Mouse (Mus musculus) liver (tissue): Measurements from ENCODE around the gene Srrm3.

ENCODE experiments used
- DNase-seq: peaks from one replicate; pipeline ENCODE4 v3.0.0-alpha.2; 2020; ENCODE audit warnings: mixed read lengths

Gene Srrm3

DNA sequence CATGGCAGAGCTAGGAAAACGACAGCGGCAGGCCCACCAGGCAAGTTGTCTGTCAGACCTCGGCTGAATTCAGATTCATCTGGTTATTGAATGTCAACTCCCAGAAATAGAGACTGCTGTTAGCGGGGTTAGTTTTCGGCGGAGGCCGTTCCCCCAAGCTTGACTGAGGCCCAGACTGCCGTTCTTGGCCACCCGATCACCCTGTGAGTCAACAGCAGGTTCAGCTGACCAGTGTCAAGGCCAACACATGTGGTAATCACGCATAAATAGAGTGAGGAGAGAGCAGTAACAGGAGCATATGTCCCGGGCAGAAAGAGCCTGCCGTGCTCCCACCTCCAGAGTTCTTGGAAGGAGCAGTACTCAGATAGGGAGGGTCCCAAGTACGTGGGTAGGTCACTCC, 100.6 kb downstream of the Srrm3 start:
- peak; percentile 24 for DNase-seq

DNA sequence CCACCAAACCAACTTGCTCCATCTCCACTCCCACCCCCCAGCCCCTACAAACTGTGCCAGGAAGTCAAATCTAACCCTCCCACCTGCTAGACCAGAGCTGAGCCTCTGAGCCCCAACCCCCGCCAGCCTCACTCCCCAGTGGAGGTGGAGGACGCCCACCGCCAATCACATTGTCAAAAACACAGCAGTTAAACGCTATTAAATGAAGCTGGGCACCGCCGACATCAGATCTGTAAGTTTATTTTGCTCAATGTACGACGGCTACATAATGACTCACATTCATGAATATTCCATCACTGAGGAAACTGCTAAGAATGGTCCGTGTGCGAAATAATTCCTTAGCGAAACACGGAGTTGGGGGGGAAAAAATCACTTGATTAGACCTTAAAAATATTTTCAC, 101.5 kb downstream of the Srrm3 start:
- DNase-seq, result no peak

DNA sequence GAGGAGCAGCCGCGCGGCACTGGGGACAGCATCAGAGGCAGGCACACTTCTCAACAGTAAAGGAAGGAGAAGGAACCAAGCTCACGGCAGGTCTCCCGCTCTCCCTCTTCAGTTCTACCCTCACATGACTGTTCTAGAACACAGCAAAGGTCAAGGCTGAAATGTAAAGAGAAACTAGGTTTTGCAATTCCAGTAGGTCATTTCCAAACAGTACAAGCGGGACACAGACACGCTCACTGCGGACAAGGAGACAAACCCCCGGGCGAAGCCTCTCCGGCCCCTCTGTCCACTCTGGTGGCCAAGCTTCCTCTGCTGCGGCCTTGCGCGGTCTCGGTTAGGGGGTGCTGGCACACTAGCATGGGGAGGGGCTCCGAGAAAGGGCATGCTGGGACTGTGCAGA, 102.3 kb downstream of the Srrm3 start:
- no peak for DNase-seq

DNA sequence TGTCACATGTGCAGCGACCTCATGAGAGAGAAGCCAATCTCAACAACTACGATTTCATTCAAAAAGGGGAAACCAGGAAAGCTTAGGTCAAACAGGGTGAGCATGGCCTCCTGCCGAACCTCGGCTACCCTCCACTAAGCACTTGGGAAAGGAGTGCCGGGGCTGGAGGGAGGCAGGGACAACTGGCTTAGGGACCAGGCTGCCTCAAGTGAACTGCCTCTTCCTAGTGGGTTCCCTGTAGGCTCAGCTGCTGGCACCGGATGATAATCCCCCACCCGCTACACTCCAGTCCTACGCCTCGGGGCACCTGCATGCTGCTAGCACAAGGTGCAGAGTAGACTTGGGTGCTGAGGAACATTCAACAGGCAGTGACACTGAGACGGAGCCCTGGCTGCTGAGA, 103.0 kb downstream of the Srrm3 start:
- DNase-seq, result no peak

DNA sequence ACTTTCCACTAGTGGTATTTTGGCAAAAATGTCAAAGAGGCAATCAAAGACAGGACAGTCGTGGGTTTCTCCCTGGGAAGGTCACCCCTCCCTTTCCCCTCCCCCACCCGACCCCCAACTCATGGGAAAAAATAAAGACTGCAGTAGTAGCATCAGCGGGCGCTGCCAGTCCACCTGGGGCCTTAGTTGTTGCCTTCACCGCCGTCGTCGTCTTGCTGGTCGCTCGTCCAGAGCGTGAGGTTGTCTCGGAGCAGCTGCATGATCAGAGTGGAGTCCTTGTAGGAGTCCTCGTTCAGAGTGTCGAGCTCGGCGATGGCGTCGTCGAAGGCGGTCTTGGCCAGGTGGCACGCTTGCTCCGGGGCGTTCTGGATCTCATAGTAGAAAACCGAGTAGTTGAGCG, 104.1 kb downstream of the Srrm3 start:
- DNase-seq, result no peak

DNA sequence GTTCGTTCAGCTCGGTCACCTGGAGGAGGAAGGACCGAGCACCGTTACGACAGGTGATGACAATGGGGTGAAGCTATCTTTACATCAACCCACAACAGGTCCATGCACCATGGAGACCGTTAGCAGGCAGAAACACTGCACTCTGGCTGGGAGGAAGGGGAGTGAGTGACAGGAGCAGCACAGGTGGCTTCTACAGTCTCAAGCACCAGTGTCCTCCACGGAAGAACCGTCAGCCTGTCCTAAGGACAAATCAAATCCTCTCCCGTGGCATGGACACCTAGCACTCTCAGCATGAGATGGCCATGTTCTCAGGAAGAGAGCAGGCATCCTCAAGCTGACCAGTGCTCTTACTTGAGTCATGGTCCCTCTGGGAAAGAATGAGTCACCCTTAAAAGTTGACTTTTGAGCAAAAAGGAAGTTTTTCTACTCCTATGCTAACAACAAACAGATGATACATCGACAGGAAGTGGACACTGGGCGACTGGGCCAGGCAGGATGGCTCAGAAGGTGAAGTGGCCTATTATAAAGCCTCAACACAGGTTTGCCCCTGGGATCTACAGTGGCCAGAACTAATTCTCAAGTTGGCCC, 105.0 kb downstream of the Srrm3 start:
- DNase-seq, result no peak

DNA sequence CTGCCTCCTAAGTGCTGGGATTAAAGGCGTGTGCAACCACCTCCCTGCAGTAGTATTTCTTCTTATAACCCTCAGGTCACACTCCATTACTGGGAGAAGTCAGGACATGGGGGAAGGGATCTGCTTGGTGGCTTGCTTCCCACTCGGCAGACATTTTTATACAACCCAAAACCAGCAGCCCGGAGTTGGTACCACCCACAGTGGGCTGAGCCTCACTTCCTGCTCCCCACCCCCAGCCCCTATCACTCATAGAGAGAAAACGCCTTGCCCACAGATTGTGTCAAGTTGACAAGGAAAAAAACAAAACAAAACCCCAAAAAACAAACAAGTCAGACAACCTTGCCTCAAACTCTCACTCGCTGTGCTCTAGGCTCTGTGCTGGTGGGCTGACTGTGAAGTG, 106.5 kb downstream of the Srrm3 start:
- DNase-seq, result no peak

DNA sequence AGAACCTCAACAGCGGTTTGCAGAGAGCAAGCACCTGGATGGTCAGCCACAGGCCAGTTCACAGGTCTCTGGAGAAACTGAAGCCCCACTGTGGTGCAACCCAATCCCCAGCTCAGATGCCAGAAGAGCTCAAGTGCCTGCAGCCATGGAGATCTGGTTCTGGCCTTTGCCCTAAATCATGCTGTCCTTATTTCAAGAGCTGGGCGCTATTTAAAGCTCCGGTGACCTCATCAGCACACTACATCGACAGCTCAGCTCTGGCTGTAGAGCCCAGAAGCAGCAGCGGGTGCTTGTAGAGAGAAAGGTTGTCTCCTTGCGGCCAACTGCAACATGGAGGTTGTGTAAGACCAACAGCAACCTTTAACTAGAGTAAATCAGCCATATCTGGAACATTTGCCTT, 107.5 kb downstream of the Srrm3 start:
- DNase-seq, result no peak

DNA sequence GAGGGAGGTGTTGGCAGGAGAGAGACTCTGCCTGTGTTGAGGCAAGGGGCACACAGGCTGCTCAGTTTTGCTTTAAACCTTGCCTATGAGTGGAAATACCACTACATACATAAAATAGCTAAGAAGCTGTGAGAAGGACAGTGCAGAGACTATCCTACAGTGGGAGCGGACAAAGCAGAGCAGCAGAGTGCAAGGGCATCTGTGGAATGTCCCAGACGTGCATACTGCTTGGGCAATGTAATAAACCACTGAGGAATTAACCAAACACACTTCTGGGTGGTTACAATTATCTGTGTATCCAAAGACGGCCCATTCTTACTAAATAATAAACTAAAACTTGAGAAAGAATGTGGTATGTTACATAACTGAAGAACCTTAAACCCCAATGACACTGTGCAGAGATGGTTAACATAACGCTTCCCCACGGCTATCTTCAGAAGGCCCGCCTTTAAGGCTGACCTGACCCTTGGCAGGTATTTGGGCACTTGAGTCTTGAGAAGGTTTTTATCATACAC, 109.4 kb downstream of the Srrm3 start:
- DNase-seq, result no peak

DNA sequence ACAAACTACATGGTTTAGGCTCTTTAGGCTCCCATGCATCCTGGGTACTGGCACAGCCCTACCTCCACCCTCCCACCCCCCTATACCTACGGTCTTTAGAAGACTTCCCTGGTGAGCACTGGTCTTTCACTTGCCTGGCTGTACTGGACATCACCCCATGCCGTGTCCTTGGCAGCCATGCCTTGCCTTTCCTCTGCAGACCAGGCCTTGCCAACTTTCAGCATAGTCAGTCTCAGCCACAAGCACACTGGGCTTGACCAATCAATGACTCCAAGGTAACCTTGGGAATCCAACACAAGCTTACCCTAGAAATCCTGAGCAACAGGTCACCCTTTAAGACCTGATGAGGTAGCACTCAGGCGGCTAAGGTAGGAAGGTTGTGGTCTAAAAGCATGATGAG, 109.9 kb downstream of the Srrm3 start:
- DNase-seq, result no peak

DNA sequence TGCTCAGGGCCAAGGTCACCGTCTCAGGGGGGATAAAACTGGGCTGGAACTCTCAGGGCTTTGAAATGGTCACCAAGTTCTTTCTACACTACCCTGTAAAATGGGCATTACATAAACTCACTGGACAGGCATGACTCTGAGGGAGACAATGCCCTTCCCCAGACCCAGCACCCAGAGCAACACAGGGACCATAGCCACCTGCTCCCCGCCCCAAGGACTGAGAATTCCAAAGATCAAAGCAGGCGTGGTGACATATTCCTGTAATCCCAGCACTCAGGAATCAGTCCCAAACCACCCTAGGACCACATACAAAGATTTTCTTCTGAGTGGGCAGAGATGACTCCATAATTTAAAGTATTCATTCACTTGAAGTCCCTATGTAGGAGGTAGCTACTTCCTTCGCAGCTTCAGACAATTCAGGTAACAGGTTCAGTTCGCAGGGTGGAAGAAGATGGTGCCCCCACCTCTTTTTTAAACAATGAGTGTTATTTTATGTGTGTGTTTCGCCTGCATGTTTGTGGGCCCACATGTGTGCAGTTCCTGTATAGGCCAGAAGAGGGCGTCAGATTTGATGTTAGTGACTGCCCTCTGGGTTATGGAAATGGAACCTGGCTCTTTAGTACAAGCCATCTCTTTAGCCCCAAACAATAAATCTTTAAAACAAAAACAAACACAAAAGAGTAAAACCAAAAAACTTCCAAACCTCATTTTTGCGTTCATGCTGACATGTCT, 110.8 kb downstream of the Srrm3 start:
- DNase-seq, result no peak

DNA sequence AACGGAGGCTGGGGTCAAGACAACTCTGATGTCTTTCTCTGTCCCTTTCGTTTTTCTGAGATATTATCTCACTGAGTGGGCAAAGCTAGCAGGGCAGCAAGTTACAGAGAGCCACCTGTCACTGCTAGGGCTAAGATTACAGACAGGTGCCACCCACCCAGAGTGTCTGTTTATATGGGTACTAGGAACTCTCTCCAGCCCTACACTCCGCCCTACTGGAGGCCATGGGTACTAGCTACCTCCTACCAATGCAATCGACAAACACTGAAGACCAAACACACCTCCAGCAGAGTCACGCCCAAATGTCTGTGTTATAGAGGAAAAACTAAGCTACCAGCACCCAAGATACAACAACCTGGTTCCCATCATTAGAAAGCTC, 111.4 kb downstream of the Srrm3 start:
- no peak for DNase-seq

DNA sequence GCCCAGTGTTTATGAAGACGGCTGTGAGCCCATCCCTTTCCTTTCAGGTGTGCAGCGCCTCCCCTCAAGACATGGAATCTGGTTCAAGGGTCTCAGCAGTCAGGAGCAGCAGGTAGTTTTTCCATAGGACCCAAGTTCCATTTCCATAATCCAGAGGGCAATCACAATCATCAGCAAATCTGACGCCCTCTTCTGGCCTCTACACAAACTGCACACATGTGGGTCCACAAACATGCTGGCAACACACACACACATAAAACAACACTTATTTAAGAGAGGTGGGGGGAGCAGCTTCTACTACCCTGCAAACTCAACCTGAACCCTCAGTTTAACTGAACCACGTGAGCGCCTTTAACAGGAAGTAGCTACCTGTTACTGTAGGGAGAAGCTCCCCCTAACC, 111.9 kb downstream of the Srrm3 start:
- no peak for DNase-seq

DNA sequence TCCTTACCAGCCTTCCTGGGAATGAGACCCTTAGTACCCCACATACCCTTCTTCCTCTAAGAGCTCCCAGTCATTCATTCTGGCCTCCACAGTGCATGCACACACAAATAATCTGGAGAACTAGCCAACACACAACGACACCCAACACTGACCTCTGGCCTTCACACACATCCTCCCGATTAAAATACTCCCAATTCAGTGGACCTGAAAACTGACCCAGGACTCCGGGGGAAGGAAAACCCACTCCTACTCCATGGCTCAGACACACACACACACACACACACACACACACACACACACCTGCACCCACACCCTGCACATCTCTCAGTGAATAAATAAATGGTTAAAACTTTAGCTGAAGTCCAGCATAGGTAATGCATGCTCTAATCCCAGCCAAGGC, 113.2 kb downstream of the Srrm3 start:
- DNase-seq, result no peak

DNA sequence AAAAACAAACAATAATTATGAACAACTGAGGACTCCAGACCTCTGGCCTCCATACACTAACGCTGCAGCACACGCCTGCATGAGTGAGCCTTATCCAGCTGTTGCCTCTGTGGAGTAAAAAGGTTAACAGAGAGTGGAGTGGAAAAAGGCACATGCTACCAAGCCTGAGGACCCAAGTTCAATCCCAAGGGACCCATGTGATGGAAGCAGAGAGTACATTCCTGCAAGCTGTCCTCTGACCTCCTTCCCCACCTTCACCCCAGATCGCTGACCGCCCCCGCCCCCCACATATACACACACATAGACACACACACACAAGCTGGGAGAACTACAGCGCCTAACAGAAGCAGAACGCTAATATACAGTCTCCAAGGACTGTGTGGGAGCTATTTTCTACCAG, 117.2 kb downstream of the Srrm3 start:
- DNase-seq, result no peak
